Mouse (Mus musculus) layer of hippocampus, adult 18-20 months (tissue): Measurements from ENCODE around the gene Plekhm3. TPM values are rescaled to one million over a fixed set of nuclear protein-coding genes. Genes with fewer than 3 reads are reported as not detected.
A peak's percentile ranks its signal among the peaks of the same experiment; 100 is the strongest.

Source experiments
- DNase-seq, 2 experiments: peaks; one replicate each; pipeline ENCODE4 v3.0.0; 2022; ENCODE audit warnings: low spot score in 2 of 2
- total RNA-seq, 2 experiments: library from RNA; stranded (reverse); gene quantifications; 2 replicates each; pipeline ENCODE4 v1.2.3; 2021

Plekhm3 gene
- total RNA-seq, 2 experiments from 2014 or later = 36.9 to 39.7 TPM

DNA sequence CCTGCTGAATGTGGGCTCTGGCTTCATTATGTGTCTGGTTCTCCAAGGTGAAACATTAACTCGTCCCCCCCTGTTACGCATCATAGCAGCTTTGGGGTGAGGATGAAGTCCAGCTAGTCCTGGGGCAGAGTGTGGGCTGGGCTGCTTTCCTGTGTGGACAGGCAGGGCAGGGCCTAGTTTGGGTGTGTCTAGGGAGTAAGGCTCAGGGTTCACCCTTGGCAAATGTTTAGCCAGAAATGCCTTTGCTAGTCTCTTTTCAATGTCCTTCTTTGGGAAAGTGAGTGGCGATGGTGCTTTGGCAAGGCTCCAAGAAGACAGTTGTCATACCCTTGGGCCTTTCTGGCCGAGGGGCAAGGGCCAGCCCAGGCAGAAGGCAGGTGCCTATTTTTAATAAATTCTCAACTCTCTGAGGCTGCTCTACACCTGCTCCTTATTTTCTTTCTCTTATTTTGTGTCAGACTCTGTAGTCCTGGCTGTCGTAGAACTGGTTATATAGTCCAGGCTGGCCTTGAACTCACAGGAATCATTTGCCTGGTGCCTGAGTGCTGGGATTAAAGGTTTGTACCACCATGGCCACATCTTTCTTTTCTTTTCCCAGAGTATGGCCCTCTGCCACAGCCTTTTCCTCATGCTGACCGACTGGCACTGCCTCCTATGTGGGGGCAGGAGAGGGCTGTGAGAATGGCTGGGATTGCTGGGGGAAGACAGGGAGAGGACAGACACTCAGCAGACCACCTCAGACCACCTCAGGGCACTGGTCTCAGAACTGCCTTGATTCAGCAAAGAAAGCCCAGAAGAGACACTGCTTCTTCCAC is 168.7 kb downstream of the Plekhm3 start:
- no peak for DNase-seq

DNA sequence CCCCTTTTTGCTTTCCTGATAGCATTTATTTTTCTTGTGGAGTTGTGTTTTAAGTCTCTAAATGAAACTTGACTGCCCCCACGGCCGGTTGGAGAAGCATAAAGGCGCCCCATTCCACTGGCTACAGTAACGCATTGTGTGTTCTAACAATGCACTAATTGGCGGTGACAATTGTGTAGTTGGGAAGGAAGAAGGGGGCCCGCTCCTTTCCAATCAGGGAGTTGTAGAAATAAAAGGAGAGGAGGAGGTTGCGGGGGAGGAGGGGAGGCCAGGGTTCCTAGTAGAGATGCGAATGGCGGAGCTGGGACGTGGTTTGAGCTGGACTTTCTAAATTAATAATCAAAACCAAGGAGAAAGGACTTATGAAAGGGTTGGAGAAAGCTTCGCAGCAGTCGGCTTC is 176.8 kb downstream of the Plekhm3 start:
- no peak for DNase-seq

DNA sequence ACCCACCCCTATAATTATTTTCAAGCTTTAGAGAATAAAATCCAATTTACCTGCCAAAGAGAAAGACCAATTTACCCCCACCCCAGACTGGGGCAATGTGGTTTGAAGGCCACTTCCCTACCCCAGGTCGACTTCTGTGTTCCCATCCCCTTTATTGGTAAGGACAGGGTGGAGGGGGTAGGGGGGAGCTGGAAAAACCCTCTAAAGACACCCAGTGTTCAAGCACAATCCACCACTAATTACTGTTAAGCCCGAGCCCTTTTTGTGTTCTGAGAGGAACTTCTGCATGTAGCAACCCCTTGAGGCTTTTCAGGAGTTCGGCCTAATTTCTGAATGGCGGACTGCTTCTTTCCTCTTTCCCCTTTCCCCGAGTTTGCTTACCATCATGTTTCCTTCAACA is 177.2 kb downstream of the Plekhm3 start:
- no peak for DNase-seq

DNA sequence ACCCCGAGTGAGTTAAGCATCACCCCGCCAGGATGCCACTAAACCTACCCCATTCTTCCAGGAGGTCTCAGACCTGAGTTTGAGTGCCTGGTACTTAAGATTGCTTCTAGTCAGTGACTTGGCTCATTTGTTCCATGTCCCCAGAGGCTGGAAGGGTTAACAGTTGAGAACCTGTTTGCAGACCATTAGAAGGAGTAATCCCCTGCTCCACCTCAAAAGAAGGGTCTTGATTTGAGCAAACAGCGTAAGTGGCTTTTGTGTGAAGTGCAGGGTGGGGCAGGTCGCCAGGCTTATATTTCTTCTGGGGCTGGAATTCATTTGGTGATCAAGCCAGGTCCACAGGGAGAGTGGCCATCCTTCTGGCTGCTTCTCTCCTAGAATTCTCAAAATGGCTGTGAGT is 183.3 kb downstream of the Plekhm3 start:
- no peak for DNase-seq

DNA sequence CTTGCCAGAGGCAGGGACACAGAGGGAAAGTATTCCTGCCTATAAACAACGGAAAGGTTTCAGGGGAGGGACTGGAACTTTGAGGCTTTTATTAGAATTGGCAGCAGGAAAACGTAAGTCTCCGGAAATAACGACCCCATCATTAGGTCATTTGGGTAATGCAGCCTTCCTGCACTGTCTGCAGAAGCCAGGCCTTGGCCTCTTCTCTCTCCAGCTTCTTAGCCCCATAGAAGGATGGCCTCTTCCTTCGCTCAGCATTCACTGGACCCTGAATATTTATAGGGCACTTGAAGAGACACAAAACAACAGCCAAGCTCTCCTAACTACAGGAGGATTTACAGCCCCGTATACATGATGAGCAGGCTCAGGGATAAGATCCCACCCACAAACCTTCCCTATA is 186.5 kb downstream of the Plekhm3 start:
- no peak for DNase-seq

DNA sequence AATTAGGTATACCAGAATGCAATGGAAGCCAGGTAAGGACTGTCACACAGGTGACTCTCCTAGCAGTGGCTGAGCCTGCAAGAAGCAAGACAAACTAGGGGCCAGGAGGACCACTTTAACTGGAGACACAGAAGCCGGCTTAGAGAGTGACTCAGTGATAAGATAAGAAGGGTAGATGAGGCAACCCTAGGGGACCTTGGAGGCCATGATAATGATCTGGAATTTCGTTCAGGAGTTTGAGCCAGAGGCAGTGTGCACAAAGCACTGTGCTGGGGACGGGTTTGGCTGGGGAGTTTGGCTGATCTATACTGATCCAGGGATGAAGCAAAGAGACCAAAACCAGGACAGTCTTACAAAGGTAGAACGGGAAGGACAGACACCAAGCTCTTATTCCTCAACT is 195.0 kb downstream of the Plekhm3 start:
- DNase-seq = no peak

DNA sequence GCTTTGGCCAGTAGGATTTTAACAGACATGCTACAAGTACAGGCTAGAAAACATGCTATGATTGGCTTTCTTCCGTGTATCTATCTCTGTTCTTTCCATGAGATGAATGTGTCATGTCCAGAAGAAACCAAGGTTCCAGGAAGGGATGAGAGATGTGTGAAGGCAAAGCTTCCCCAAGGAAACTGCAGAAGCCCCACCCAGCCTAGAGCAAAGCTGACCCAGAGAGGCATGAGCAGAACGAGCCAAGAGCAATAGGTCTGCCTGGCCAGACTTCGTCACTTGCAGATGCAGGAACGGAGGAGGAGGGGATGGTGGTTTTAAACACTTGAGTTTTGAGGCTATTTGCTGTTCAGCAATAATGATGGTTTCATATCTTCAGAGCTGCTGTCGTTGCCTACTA is 198.9 kb downstream of the Plekhm3 start:
- DNase-seq = no peak

DNA sequence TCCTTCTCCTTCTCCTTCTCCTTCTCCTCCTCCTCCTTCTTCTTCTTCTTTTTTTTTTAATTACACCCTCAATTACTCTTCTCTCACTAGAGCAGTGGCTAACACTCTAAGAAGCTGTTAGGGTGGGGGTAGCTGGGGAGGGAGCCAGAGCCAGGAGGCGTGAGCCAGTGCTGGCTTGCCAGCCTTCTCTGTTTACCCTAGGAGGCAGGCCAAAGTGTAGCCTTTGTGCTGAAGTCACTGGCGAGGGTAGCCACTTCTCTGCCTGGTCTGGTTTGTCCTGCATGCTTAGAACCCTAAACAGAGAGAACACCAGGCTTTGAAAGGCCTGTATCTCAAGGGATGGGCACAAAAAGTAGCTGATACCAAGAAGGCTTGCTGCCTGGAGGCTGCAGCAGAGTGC is 199.4 kb downstream of the Plekhm3 start:
- DNase-seq = no peak

DNA sequence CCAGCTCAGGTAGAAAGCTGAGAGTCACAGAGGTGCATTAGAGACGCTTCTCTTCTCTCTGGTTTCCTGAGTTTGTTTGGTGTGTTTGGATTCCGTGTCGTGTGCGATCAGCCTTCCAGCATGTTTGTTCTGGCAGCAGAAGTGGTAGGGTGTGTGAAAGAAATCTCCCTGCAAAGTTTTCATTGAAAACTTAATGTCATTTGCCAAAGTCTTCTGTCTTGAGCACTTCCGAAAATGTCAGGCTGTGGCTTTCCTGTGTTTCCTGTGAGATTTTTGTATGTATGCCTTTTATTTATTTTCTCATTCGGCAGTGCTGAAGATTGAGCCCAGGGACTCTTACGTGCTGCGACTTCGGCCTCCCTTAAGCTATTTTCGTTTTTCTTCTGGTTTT is 200.0 kb downstream of the Plekhm3 start:
- no peak for DNase-seq

DNA sequence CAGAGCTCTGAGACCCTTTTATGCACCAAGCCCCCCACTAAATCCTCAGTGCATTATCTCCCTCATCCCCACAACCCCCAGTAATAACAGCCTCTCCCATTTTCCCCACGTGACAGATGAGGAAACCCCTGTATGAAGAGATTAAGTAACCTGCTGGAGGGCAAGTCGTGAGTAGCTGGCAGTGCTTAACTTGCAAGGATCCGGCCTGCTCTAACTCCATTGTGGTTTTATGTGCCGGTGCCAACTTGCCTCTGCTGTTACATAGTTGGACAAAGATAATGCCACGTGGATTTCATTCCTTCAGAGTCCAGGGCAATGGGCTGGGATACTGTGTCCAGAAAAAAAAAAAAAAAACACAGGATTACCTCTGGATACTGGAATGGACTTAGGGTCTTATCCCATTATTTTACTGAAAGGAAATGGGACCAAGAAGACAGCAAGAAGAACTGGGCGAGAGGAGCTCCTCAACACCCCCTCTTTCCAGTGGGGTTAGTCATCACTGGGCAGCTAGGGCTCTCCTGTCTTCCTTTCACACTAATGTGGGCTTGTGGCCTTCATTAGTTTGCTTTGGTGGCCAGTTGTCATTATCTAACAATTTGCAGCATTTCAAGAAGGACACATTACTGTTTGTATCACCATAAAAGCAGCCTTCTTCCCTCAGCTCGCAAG is 200.5 kb downstream of the Plekhm3 start:
- DNase-seq = no peak

DNA sequence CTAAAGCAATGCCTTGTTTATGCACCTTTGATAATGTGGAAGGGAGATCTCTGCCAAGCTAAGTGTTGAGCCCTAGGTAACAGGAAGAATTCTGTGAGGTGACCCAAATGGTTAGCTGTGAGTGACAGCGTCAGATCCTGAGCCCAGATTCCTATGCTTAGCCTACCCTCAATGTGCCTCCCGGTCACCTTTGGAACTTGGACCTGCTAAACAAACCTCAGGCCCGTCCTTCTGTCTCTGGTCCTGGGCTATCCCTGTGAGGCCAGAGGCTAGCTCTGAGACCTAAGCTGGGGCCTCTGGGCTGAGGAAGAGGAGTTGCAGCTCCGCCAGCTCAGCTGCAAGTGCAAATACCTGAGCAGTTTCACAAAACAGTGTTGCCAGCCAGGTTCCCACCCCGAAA is 202.0 kb downstream of the Plekhm3 start:
- DNase-seq = no peak

DNA sequence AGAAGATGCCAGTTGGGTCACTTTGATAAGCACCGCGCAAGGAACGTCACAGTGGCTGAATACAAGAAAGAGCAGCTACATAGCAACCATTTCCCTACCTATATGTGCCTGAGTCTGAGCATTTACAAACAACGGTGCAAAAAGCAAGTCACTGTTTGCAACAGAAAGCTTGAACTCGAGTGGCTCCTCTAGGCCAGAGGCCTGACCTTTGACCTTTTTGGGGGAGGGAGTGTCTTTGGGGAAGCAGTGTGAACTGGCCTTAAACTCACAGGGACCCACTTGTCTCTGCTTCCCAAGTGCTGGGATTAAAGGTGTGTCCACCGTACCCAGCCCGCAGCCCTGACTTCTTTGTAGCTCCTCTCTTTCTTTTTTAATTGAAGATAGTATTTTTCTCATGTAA is 203.0 kb downstream of the Plekhm3 start:
- DNase-seq = no peak

DNA sequence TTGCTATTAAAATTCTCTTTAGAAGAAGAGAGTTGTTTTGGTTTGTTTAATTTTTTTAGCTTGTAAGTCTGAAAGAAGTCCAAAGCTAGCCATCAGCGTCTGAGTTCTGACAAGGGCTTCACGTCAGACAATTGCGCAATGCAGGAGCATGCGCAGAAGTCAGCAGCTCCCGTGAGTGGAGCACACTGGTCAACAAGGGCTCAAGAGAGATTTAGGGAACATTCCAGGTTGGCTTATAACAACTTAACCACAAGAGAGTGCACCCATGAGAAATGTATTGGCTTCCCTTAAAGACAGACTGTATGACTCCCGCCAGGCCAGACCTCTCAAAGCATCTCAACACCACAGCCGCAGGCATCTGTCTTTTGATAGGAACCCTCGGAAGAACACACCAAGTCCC is 203.5 kb downstream of the Plekhm3 start:
- DNase-seq = no peak

DNA sequence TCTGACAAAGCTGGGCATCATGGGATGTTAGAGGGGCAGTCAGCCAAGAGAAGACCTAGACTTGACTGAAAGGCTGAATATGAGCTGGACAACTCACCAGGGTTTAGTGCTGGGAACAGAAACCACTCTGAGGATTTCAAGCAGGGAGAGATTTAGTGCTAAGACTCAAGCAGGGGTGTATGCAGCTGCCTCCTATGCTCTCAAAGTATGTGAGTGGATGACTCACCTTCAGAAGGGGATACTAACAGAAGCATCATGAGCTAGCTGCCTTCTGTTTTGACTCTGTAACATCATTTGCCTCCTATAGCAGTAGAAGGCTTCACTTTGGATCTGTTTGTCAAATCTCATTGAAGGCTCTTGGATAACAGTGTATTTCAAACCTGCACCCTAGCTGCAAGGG is 212.0 kb downstream of the Plekhm3 start:
- DNase-seq = no peak

DNA sequence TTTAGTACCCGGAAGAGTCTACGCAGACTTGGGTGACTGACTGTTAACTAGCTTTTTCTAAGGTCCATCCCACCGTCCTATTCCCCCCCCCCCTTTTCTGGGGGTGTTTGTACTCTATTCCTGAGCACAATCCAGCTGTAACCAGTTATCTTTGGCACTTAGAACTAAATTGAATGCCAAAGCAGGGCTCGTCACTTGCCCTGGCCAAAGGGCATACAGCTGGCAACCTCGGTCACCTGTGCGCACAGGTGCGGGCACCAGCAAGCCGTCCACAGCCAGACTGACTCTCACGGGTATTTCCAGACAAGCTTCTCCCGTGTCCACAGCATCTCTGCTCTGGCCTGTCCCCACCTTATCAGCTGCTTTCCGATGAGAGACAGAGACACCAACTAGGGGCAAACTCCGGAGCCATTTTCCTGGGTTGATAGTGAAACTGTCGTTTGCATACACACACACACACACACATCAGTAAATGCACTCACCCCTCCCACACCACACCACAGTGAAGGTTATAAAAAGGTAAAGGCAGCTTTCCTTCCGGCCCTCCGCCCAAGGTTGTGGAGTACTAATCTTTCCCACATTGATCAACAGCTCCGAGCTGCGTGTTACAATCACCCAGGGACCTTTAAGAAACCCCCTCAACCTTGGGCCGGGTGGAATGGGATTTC is 213.7 kb downstream of the Plekhm3 start:
- DNase-seq = no peak

DNA sequence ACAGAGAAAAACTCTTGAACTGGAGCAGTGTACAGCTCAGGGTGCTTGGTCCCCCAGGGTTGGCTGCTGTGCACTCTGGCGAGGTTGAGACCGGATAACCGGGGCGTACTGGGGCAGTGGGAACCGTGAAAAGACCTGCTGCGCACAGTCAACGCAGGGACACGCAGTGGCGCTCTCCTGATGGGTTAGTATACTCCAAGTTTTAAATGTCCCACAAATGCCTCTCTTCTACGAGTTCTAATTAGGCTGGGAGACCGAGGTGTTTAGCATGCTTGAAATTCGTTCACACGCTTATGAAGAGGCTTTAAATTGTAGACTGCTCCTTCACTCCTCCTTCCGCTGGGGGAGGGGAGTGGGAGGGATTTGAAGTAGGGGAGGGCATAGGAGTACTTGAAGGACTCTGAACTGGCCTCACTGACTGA is 218.0 kb downstream of the Plekhm3 start:
- DNase-seq = no peak

DNA sequence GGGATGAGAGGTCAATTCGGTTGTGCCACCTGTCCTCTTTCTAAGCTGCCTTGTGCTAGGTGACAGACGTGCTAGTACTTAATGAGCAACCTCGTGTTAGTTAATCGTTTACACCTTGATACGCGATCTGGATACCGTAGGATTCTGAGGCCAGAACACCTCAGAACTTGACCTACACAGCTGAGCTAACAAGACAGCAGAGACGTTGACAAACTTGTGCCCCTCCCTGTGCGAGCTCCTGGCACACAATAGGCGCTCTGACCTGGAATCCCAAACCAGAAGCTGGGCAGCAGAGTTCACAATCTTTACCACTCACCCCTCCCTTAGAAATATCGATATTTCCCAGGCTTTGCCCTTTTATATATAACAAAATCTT is 218.5 kb downstream of the Plekhm3 start:
- no peak for DNase-seq

DNA sequence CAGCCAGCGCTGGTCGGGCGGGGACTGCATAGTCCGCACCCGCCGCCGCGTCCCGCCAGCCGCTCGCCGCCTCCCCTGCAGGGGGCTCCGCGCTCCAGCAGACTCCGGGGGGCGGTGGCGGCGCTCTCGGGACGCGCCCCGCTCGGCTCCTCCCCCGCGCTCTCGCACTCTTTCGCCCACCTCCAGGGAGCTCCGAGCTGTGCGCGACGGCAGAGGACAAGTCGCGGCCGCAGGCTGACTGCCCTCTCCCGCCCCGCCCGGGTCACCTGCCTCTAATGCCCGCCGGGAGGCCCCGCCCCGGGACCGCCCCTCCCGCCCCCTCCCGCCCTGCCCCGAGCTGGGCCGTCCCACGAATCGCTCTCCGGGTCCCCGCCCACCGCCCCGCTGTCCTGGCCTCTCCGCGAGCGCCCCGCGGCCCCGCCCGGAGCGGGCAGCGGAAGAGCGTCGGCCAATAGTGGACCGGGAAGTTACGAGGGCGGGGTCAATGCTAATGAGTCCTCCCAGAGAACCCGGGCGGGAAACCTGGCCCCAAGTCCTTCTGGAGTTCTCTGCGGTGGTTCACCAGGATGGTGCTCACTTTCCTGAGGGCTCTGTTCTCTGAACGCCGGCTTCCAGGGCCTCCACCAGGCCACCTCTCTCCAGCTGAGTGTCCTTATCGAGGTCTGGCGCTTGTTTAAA is 219.0 kb downstream of the Plekhm3 start, which contains the start of gene Fzd5:
Fzd5 (minus strand) TSS at position 250 of the 678 bp plus-strand sequence.
- DNase-seq = peak; percentile 54 to 75

DNA sequence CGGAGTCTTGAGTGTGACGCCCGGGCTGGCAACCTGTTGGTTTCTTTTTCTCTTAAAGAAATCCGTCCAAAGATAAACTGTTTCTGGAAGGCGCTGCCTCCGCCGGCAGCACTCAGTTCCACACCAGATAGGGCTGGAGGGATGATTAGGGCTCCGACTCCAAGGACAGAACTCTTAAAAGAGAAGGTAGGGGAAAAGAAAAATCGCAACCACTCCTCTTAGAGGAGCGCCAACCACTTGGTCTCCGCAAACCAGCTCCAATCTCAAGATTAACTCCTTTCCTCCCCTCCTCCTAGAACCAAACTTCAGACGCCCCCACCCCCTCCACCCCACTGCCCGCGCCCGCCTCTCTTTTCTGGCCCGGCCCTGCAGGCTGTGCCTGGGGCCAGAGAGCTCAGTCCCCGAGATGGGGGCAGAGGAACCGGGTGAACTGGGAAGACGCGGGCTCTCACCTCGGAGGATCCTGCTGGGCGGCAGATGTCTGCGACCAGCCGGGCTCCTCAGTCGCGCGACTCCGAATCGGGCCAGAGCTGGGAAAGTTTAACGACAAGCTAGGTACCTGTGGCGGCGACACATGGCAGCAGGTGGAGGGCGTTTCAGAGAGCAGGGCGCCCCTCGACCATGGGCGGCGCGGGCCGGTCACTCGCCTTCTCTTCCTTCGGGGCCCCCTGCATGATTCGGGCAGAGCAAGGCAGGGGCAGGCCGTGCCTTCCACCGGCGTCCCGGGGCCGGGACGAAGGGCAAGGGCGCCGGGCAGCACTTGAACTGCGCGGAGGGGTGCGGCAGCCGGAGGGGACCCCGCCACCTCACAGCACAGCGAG is 219.7 kb downstream of the Plekhm3 start:
- DNase-seq = no peak
